Mouse (Mus musculus) small intestine, adult 2 months (tissue): ENCODE measurements around the gene Cbfb. TPM values are rescaled to one million over a fixed set of nuclear protein-coding genes. Genes with fewer than 3 reads are reported as not detected.

Experiments used
- H3K27ac ChIP-seq: fragments of 200-500 bp; 2 replicates; pipeline ENCODE4 v1.5.1; 2012; ENCODE audit warnings: low read depth, low read length, control low read depth, inconsistent platforms; ENCODE audit not compliant: insufficient read depth
- H3K27me3 ChIP-seq: fragments of 200-500 bp; 2 replicates; pipeline ENCODE4 v1.6.1; 2012; ENCODE audit warnings: mild to moderate bottlenecking, moderate library complexity, low read length, inconsistent platforms; ENCODE audit not compliant: control insufficient read depth, insufficient read depth
- H3K36me3 ChIP-seq: fragments of 200-500 bp; 2 replicates; pipeline ENCODE4 v1.6.1; 2012; ENCODE audit warnings: mild to moderate bottlenecking, low read length, control low read depth, inconsistent platforms; ENCODE audit not compliant: control insufficient read depth, insufficient read depth
- H3K4me1 ChIP-seq: fragments of 200-500 bp; 2 replicates; pipeline ENCODE4 v1.6.1; 2012; ENCODE audit warnings: low read length, inconsistent platforms, mixed read lengths; ENCODE audit not compliant: control insufficient read depth, insufficient read depth, insufficient read length
- H3K4me3 ChIP-seq: fragments of 200-500 bp; 2 replicates; pipeline ENCODE4 v1.5.1; 2012; ENCODE audit warnings: low read depth, mild to moderate bottlenecking, control low read depth, inconsistent platforms, low read length, moderate library complexity
- CTCF ChIP-seq: fragments of 200-500 bp; IDR thresholded peaks from 2 replicates; pipeline ENCODE4 v1.5.1; 2012; ENCODE audit warnings: low read depth, mild to moderate bottlenecking, control low read depth, inconsistent platforms, low read length, moderate library complexity, mixed read lengths; ENCODE audit not compliant: insufficient replicate concordance, insufficient read length; ENCODE audit errors: extremely low read depth
- POLR2A ChIP-seq: fragments of 200-500 bp; IDR thresholded peaks from 2 replicates; pipeline ENCODE4 v1.6.1; 2012; ENCODE audit warnings: low read depth, mild to moderate bottlenecking, control low read depth, inconsistent platforms, low read length, moderate library complexity
- WGBS: fragments of 180-500 bp; shearing (Covaris S2); methylation state at CpG from one replicate; pipeline ENCODE4 v1.1.7; 2018; 5-methylcytosine and 5-hydroxymethylcytosine counted together
- polyA plus RNA-seq: library from polyadenylated mRNA; depleted of rRNA; stranded (reverse); fragments of >200 nt; gene quantifications from 2 replicates; pipeline ENCODE4 v1.2.3, GENCODE M21; 2012

Gene Cbfb
- polyA plus RNA-seq, 1 experiment: 2.9 TPM

DNA sequence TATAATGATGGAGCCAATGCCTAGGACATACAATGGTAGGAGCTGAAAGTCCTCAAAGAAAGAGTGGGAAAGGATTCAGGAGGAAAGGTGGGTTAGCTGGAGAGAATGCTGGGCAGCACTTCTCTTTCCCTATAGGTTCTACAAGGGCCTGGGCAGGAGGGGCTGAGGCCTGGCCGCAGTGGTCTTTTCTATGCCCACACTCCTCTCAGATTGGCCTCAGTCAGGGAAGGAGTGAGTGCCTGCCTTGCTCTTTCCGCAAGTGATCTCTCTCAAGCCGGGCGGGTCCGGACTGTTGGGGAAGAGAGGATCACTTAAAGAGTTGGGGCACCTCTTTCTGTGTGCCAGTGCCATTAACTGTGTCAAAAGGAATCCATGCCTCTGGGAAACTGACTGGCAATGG is 16.2 kb upstream of the Cbfb start:
- Histone ChIP-seq H3K27ac (no peak overlapping the region), H3K4me3 (no peak overlapping the region), H3K27me3 (no peaks in the 10 kb centered on the region; the same call in 1 of the 2 replicates), H3K4me1 (peaks cover 4% of the 10 kb centered on the region), H3K36me3 (no peaks in the 10 kb centered on the region)
- 90% methylated on average over 5 of the region's 5 CpGs for WGBS
- TF ChIP-seq CTCF (no peak), POLR2A (no peak)

DNA sequence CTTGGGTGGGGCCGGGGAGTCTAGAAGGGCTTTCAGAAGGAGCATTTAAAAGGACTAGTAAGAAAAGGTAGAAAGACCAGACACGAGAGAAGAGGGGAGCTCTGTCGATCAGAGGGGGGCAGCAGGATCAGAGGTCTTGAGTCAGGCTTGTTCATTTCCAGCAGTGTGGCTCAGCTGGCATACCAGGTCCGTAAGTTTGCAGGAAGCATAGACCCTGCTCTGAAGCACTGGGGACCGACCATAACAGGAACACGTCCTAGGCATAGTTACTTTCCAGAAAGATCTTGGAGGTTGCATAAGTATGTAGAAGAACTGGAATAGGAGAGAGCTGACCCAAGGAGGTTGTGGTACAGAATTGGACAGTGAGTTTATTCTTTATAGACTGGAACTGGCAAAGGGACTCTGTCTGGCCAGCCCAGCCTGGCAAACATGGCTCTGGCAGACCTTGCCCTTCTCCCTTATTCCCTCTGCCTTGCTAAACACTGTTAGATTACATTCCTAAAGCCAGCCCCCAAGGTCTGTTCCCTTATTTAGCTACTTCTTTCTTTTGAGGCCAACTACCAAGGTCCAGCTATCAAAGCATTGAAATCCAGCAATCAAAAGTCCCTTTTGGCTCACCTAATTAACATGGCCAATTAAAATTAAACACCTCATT is 15.3 kb upstream of the Cbfb start:
- H3K4me1 ChIP-seq: peaks cover 4% of the 10 kb centered on the region
- H3K27ac ChIP-seq: no peak overlapping the region
- 86% methylated on average over 6 of the region's 6 CpGs for WGBS
- H3K4me3 ChIP-seq: no peak overlapping the region
- H3K36me3 ChIP-seq: no peaks in the 10 kb centered on the region
- H3K27me3 ChIP-seq: no peaks in the 10 kb centered on the region; the same call in 1 of the 2 replicates
- no peak for TF ChIP-seq CTCF
- no peak for TF ChIP-seq POLR2A

DNA sequence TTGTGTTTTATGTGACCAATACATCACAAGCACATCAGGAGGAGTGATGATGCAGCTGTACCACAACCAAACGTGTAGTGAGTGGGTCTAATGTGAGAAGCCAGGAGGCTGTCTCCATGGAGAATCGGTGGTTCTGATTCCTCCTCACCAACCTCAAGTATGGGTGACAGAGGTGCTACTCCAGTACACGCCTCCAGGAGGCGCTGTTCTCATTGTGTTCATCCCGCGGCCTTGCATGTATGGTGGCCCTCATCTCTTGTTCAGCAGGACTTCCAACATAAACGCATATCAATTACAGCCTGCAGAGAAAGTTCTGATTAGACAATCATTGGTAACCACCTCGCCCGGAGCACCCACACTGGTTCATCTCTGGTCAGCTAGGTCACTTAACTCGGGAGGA is 12.9 kb upstream of the Cbfb start:
- Histone ChIP-seq H3K4me3 (no peak overlapping the region), H3K36me3 (no peaks in the 10 kb centered on the region), H3K4me1 (peaks cover 4% of the 10 kb centered on the region), H3K27me3 (no peaks in the 10 kb centered on the region; the same call in 1 of the 2 replicates), H3K27ac (no peak overlapping the region)
- TF ChIP-seq CTCF (peak; percentile 63; the same call in 1 of the 2 replicates), POLR2A (no peak)
- WGBS: 41% methylated on average over 10 of the region's 10 CpGs

DNA sequence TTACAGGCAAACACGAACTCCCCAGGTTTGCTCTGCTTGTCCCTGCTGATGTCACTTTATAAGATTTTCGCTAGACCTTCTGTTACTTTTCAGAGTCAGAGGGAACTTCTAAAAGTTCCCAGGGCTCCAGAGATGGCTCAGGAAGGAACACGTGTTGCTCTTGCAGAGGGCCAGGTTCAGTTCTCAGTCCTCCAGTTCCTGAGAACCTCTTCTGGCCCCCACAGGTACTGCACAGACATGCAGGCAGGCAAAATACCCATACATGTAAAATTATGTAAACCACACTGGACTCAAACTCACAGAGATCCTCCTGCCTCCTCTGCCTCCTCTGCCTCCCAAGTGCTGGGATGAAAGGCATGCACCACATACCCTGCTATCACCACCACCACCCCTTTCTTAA is 12.4 kb upstream of the Cbfb start:
- H3K27ac ChIP-seq: no peak overlapping the region
- no peaks in the 10 kb centered on the region for H3K36me3 ChIP-seq
- H3K4me1 ChIP-seq: peaks cover 1% of the 10 kb centered on the region
- H3K27me3 ChIP-seq: no peaks in the 10 kb centered on the region; the same call in 1 of the 2 replicates
- no peak for TF ChIP-seq CTCF
- no peak for TF ChIP-seq POLR2A
- no peak overlapping the region for H3K4me3 ChIP-seq
- 74% methylated on average over 3 of the region's 3 CpGs for WGBS

DNA sequence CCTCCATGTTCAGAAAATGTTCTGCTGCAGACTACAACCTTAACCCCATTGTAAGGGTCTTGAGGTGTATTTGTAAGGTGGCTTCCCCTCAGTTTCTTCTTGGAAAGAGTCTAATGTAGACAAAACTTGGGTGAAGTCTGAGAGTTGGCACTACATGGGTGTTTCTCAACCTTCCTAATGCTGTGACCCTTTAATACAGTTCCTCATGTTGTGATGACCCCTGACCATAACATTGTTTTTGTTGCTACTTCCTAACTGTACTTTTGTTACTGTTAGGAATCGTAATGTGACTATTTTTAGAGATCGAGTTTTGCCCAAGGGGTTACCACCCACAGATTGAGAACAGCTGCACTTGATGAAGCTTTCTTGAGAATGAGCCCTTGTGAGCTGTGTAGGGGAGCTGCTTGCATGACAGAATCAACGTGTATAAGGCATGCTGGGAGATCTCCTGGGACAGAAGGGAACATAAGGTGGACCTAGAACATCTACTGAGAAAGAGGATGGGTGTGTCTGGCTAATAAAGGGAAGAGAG is 9.3 kb upstream of the Cbfb start:
- 52% methylated on average over 3 of the region's 3 CpGs for WGBS
- Histone ChIP-seq H3K36me3 (no peaks in the 10 kb centered on the region), H3K4me3 (no peak overlapping the region), H3K27ac (no peak overlapping the region), H3K27me3 (no peaks in the 10 kb centered on the region), H3K4me1 (no peaks in the 10 kb centered on the region)
- TF ChIP-seq POLR2A: no peak
- no peak for TF ChIP-seq CTCF

GRCm38 (mm10) chr8:105164272-105164902 is 6.1 kb upstream of the Cbfb start:
- Histone ChIP-seq H3K36me3 (no peaks in the 10 kb centered on the region), H3K27ac (no peak overlapping the region), H3K4me1 (no peaks in the 10 kb centered on the region), H3K27me3 (no peaks in the 10 kb centered on the region), H3K4me3 (no peak overlapping the region)
- no peak for TF ChIP-seq POLR2A
- no peak for TF ChIP-seq CTCF
- 49% methylated on average over 6 of the region's 6 CpGs for WGBS

GRCm38 (mm10) chr8:105165191-105165590 is 5.3 kb upstream of the Cbfb start:
- Histone ChIP-seq H3K4me1 (no peaks in the 10 kb centered on the region), H3K27ac (no peak overlapping the region), H3K4me3 (no peak overlapping the region), H3K36me3 (no peaks in the 10 kb centered on the region), H3K27me3 (no peaks in the 10 kb centered on the region)
- 94% methylated on average over 2 of the region's 2 CpGs for WGBS
- TF ChIP-seq POLR2A: no peak
- no peak for TF ChIP-seq CTCF
